Mouse (Mus musculus) forebrain, embryonic 15.5 days (tissue): ENCODE measurements around the gene Ccdc91. TPM values are rescaled to one million over a fixed set of nuclear protein-coding genes. Genes with fewer than 3 reads are reported as not detected.

Source experiments
- ATAC-seq: fragments of 200-750 bp; cut with Nextera tagmentation; replicated peaks from 2 replicates; pipeline ENCODE4 v1.8.0; 2017; ENCODE audit warnings: mild to moderate bottlenecking, moderate TSS enrichment, moderate library complexity
- H3K27ac ChIP-seq: fragments of 300-500 bp; sonication (generic); replicated peaks from 2 replicates; pipeline ENCODE4 v1.5.1; 2015; ENCODE audit warnings: mild to moderate bottlenecking, inconsistent platforms
- H3K27me3 ChIP-seq: fragments of 300-500 bp; sonication (generic); 2 replicates; pipeline ENCODE4 v1.6.1; 2015; ENCODE audit warnings: inconsistent platforms
- H3K36me3 ChIP-seq: fragments of 300-500 bp; sonication (generic); 2 replicates; pipeline ENCODE4 v1.6.1; 2015; ENCODE audit warnings: mild to moderate bottlenecking, inconsistent platforms
- H3K4me1 ChIP-seq: fragments of 300-500 bp; sonication (generic); 2 replicates; pipeline ENCODE4 v1.6.1; 2015; ENCODE audit warnings: inconsistent platforms
- H3K4me2 ChIP-seq: fragments of 300-500 bp; sonication (generic); replicated peaks from 2 replicates; pipeline ENCODE4 v1.6.1; 2015; ENCODE audit warnings: mild to moderate bottlenecking, inconsistent platforms
- H3K4me3 ChIP-seq: fragments of 300-500 bp; sonication (generic); 2 replicates; pipeline ENCODE4 v1.5.1; 2015; ENCODE audit warnings: mild to moderate bottlenecking, inconsistent platforms
- H3K9ac ChIP-seq: fragments of 300-500 bp; sonication (generic); replicated peaks from 2 replicates; pipeline ENCODE4 v1.6.1; 2015; ENCODE audit warnings: mild to moderate bottlenecking, inconsistent platforms
- H3K9me3 ChIP-seq: fragments of 300-500 bp; sonication (generic); 2 replicates; pipeline ENCODE4 v1.6.1; 2016; ENCODE audit warnings: inconsistent platforms
- WGBS: fragments of 180-500 bp; shearing (Covaris S2); methylation state at CpG from one replicate; pipeline ENCODE4 v1.1.7; 2015; ENCODE audit warnings: mixed read lengths; 5-methylcytosine and 5-hydroxymethylcytosine counted together
- polyA plus RNA-seq: library from polyadenylated mRNA; unstranded; fragments of >200 nt; fragmentation: Nextera tagmentation; extraction: Ambion mirVana; gene quantifications from 2 replicates; pipeline ENCODE4 v1.2.1, GENCODE M21; 2015

Gene Ccdc91
- polyA plus RNA-seq, 1 experiment from 2014 or later = 37.9 TPM

GRCm38 (mm10) chr6:147575183-147575784 is 99.7 kb downstream of the Ccdc91 start:
- 63% methylated on average over 11 of the region's 11 CpGs for WGBS
- Histone ChIP-seq H3K27ac (no peak overlapping the region), H3K4me3 (no peak overlapping the region), H3K4me1 (peaks cover 5% of the 10 kb centered on the region), H3K36me3 (no peaks in the 10 kb centered on the region), H3K4me2 (no peak overlapping the region), H3K9ac (no peak overlapping the region), H3K9me3 (no peaks in the 10 kb centered on the region), H3K27me3 (no peaks in the 10 kb centered on the region)
- no peak for ATAC-seq

GRCm38 (mm10) chr6:147587675-147588074 is 112.0 kb downstream of the Ccdc91 start:
- Histone ChIP-seq H3K4me3 (no peak overlapping the region), H3K9ac (no peak overlapping the region), H3K9me3 (no peaks in the 10 kb centered on the region), H3K36me3 (no peaks in the 10 kb centered on the region), H3K27me3 (no peaks in the 10 kb centered on the region), H3K27ac (no peak overlapping the region), H3K4me1 (no peaks in the 10 kb centered on the region), H3K4me2 (no peak overlapping the region)
- no peak for ATAC-seq
- 64% methylated on average over 3 of the region's 3 CpGs for WGBS

GRCm38 (mm10) chr6:147606666-147607065 is 131.0 kb downstream of the Ccdc91 start:
- no peak for ATAC-seq
- Histone ChIP-seq H3K27me3 (no peaks in the 10 kb centered on the region), H3K9me3 (no peaks in the 10 kb centered on the region), H3K4me1 (no peaks in the 10 kb centered on the region), H3K9ac (no peak overlapping the region), H3K27ac (no peak overlapping the region), H3K4me3 (no peak overlapping the region), H3K4me2 (no peak overlapping the region), H3K36me3 (no peaks in the 10 kb centered on the region)
- WGBS = 87% methylated on average over 10 of the region's 10 CpGs

- Histone ChIP-seq H3K9me3 (no peaks in the 10 kb centered on the region), H3K27ac (no peak overlapping the region), H3K27me3 (no peaks in the 10 kb centered on the region), H3K4me3 (no peak overlapping the region), H3K9ac (no peak overlapping the region), H3K36me3 (no peaks in the 10 kb centered on the region), H3K4me2 (no peak overlapping the region), H3K4me1 (no peaks in the 10 kb centered on the region)
- WGBS = 51% methylated on average over 6 of the region's 6 CpGs
- no peak for ATAC-seq
Observed at GRCm38 (mm10) chr6:147607613-147608012, 132.0 kb downstream of the Ccdc91 start.

GRCm38 (mm10) chr6:147615306-147615705 is 139.7 kb downstream of the Ccdc91 start:
- Histone ChIP-seq H3K4me1 (no peaks in the 10 kb centered on the region), H3K27me3 (no peaks in the 10 kb centered on the region), H3K4me3 (no peak overlapping the region), H3K9me3 (no peaks in the 10 kb centered on the region), H3K27ac (no peak overlapping the region), H3K36me3 (no peaks in the 10 kb centered on the region), H3K9ac (no peak overlapping the region), H3K4me2 (no peak overlapping the region)
- WGBS = 72% methylated on average over 2 of the region's 2 CpGs
- no peak for ATAC-seq

- Histone ChIP-seq H3K27me3 (no peaks in the 10 kb centered on the region), H3K9me3 (no peaks in the 10 kb centered on the region), H3K9ac (no peak overlapping the region), H3K36me3 (no peaks in the 10 kb centered on the region), H3K4me2 (no peak overlapping the region), H3K4me3 (no peak overlapping the region), H3K27ac (no peak overlapping the region), H3K4me1 (no peaks in the 10 kb centered on the region)
- WGBS = 64% methylated on average over 3 of the region's 3 CpGs
- no peak for ATAC-seq
Observed at GRCm38 (mm10) chr6:147623142-147623541, 147.5 kb downstream of the Ccdc91 start.

- H3K4me3 ChIP-seq = no peak overlapping the region
- 84% methylated on average over 5 of the region's 5 CpGs for WGBS
Observed at GRCm38 (mm10) chr6:147636464-147636863, 160.8 kb downstream of the Ccdc91 start.

GRCm38 (mm10) chr6:147643875-147644274 is 168.2 kb downstream of the Ccdc91 start:
- Histone ChIP-seq H3K9ac (no peak overlapping the region), H3K27me3 (no peaks in the 10 kb centered on the region), H3K36me3 (no peaks in the 10 kb centered on the region), H3K9me3 (no peaks in the 10 kb centered on the region), H3K4me2 (no peak overlapping the region), H3K4me1 (no peaks in the 10 kb centered on the region), H3K27ac (no peak overlapping the region), H3K4me3 (no peak overlapping the region)
- 91% methylated on average over 7 of the region's 7 CpGs for WGBS
- no peak for ATAC-seq

More at GRCm38 (mm10) chr6:147636464-147636863, 160.8 kb downstream of the Ccdc91 start:
- ATAC-seq = no peak
- no peaks in the 10 kb centered on the region for H3K9me3 ChIP-seq
- no peaks in the 10 kb centered on the region for H3K36me3 ChIP-seq
- H3K27ac ChIP-seq = no peak overlapping the region
- H3K27me3 ChIP-seq = no peaks in the 10 kb centered on the region
- no peak overlapping the region for H3K4me2 ChIP-seq
- H3K9ac ChIP-seq = no peak overlapping the region
- no peaks in the 10 kb centered on the region for H3K4me1 ChIP-seq

- no peaks in the 10 kb centered on the region for H3K27me3 ChIP-seq
- no peaks in the 10 kb centered on the region for H3K36me3 ChIP-seq
- no peak overlapping the region for H3K4me2 ChIP-seq
- no peaks in the 10 kb centered on the region for H3K4me1 ChIP-seq
- H3K4me3 ChIP-seq = no peak overlapping the region
- no peak for ATAC-seq
- H3K9me3 ChIP-seq = no peaks in the 10 kb centered on the region
- H3K9ac ChIP-seq = no peak overlapping the region
- no peak overlapping the region for H3K27ac ChIP-seq
Observed at GRCm38 (mm10) chr6:147644391-147644790, 168.8 kb downstream of the Ccdc91 start.

GRCm38 (mm10) chr6:147646401-147646968 is 170.9 kb downstream of the Ccdc91 start:
- 86% methylated on average over 11 of the region's 11 CpGs for WGBS
- no peaks in the 10 kb centered on the region for H3K9me3 ChIP-seq
- no peaks in the 10 kb centered on the region for H3K4me1 ChIP-seq
- no peak overlapping the region for H3K4me3 ChIP-seq
- no peak for ATAC-seq
- no peaks in the 10 kb centered on the region for H3K36me3 ChIP-seq
- H3K4me2 ChIP-seq = no peak overlapping the region
- H3K27ac ChIP-seq = no peak overlapping the region
- no peaks in the 10 kb centered on the region for H3K27me3 ChIP-seq
- H3K9ac ChIP-seq = no peak overlapping the region

- no peaks in the 10 kb centered on the region for H3K9me3 ChIP-seq
- ATAC-seq = no peak
- no peak overlapping the region for H3K9ac ChIP-seq
- H3K27ac ChIP-seq = no peak overlapping the region
- H3K27me3 ChIP-seq = no peaks in the 10 kb centered on the region
- no peak overlapping the region for H3K4me2 ChIP-seq
- H3K4me1 ChIP-seq = no peaks in the 10 kb centered on the region
- H3K4me3 ChIP-seq = no peak overlapping the region
- H3K36me3 ChIP-seq = no peaks in the 10 kb centered on the region
Observed at GRCm38 (mm10) chr6:147658025-147658424, 182.4 kb downstream of the Ccdc91 start.

- H3K9me3 ChIP-seq = no peaks in the 10 kb centered on the region
- no peaks in the 10 kb centered on the region for H3K4me1 ChIP-seq
- no peak overlapping the region for H3K4me3 ChIP-seq
- no peak overlapping the region for H3K27ac ChIP-seq
- 74% methylated on average over 1 of the region's 1 CpGs for WGBS
- H3K27me3 ChIP-seq = no peaks in the 10 kb centered on the region
- H3K36me3 ChIP-seq = no peaks in the 10 kb centered on the region
- H3K4me2 ChIP-seq = no peak overlapping the region
- no peak for ATAC-seq
- no peak overlapping the region for H3K9ac ChIP-seq
Observed at GRCm38 (mm10) chr6:147660718-147661117, 185.1 kb downstream of the Ccdc91 start.

- Histone ChIP-seq H3K4me2 (no peak overlapping the region), H3K27ac (no peak overlapping the region), H3K9ac (no peak overlapping the region), H3K36me3 (no peaks in the 10 kb centered on the region), H3K27me3 (no peaks in the 10 kb centered on the region), H3K4me3 (no peak overlapping the region), H3K9me3 (no peaks in the 10 kb centered on the region), H3K4me1 (no peaks in the 10 kb centered on the region)
- WGBS = 88% methylated on average over 4 of the region's 4 CpGs
- ATAC-seq = no peak
Observed at GRCm38 (mm10) chr6:147661841-147662240, 186.2 kb downstream of the Ccdc91 start.
